Mouse (Mus musculus) adrenal gland, postnatal 36 days (tissue): ENCODE data around the gene Uvrag. TPM values are rescaled to one million over a fixed set of nuclear protein-coding genes. Genes with fewer than 3 reads are reported as not detected.
"Not testable (repeated sequence)": the region's sequence is repeated elsewhere in the genome, so short reads cannot be mapped to it uniquely, and the experiment has no call there.

ENCODE experiments used
- DNase-seq, 2 experiments: peaks; one replicate each; pipeline ENCODE4 v3.0.0; 2021; ENCODE audit warnings: mixed read lengths in 1 of 2
- total RNA-seq, 2 experiments: library from RNA; stranded (reverse); gene quantifications; 2 replicates each; pipeline ENCODE4 v1.2.3; 2021

Gene Uvrag
- total RNA-seq, 2 experiments from 2014 or later, result 31.2 to 36.3 TPM

- DNase-seq, result no peak
These were observed 40.9 kb downstream of the Uvrag start for GRCm38 (mm10) chr7:99100087-99100486.

- DNase-seq, result no peak
These were observed 43.2 kb downstream of the Uvrag start for GRCm38 (mm10) chr7:99097781-99098180.

- DNase-seq, result no peak
These were observed 43.8 kb downstream of the Uvrag start for GRCm38 (mm10) chr7:99097128-99097527.

GRCm38 (mm10) chr7:99095191-99095590, 45.8 kb downstream of the Uvrag start:
- DNase-seq, result peak; percentile 40 to 63

GRCm38 (mm10) chr7:99094336-99094735, 46.6 kb downstream of the Uvrag start:
- no peak for DNase-seq

GRCm38 (mm10) chr7:99091915-99092645, 48.9 kb downstream of the Uvrag start:
- DNase-seq, result no peak

- no peak for DNase-seq
These were observed 51.2 kb downstream of the Uvrag start for GRCm38 (mm10) chr7:99089716-99090115.

- DNase-seq, result no peak
These were observed 52.2 kb downstream of the Uvrag start for GRCm38 (mm10) chr7:99088576-99089346.

- no peak for DNase-seq
These were observed 53.4 kb downstream of the Uvrag start for GRCm38 (mm10) chr7:99087581-99087980.

GRCm38 (mm10) chr7:99086646-99087443, 54.1 kb downstream of the Uvrag start:
- no peak for DNase-seq

GRCm38 (mm10) chr7:99085249-99085648, 55.7 kb downstream of the Uvrag start:
- DNase-seq, result peak; percentile 78

GRCm38 (mm10) chr7:99079522-99079921, 61.4 kb downstream of the Uvrag start:
- DNase-seq, result peak; percentile 49 to 67

GRCm38 (mm10) chr7:99078805-99079204, 62.1 kb downstream of the Uvrag start:
- DNase-seq, result no peak

- DNase-seq, result no peak
These were observed 63.7 kb downstream of the Uvrag start for GRCm38 (mm10) chr7:99077234-99077633.

- DNase-seq, result no peak
These were observed 65.8 kb downstream of the Uvrag start for GRCm38 (mm10) chr7:99075101-99075500.

GRCm38 (mm10) chr7:99073734-99074372, 67.1 kb downstream of the Uvrag start:
- peak; percentile 31 to 56 for DNase-seq

GRCm38 (mm10) chr7:99067710-99068109, 73.2 kb downstream of the Uvrag start:
- peak in 1 of 2 experiments; percentile 37 for DNase-seq

GRCm38 (mm10) chr7:99065920-99066319, 75.0 kb downstream of the Uvrag start:
- DNase-seq, result no peak

- DNase-seq, result no peak
These were observed 75.5 kb downstream of the Uvrag start for GRCm38 (mm10) chr7:99065391-99065831.

GRCm38 (mm10) chr7:99064795-99065194, 76.1 kb downstream of the Uvrag start:
- DNase-seq, result no peak

- not testable (repeated sequence) for DNase-seq
These were observed 78.7 kb downstream of the Uvrag start for GRCm38 (mm10) chr7:99062263-99062662.
